Mouse (Mus musculus) neural tube, embryonic 14.5 days (tissue): ENCODE results near the gene Chd1. TPM values are rescaled to one million over a fixed set of nuclear protein-coding genes. Genes with fewer than 3 reads are reported as not detected.
A peak's percentile ranks its signal among the peaks of the same experiment; 100 is the strongest.

Source experiments
- ATAC-seq: fragments of 200-750 bp; cut with Nextera tagmentation; 2 replicates; pipeline ENCODE4 v1.8.0; 2017; ENCODE audit warnings: low read depth, mild to moderate bottlenecking, moderate TSS enrichment, moderate library complexity
- H3K27ac ChIP-seq: fragments of 300-500 bp; sonication (generic); 2 replicates; pipeline ENCODE4 v1.5.1; 2014; ENCODE audit warnings: low read depth, mild to moderate bottlenecking, control low read depth, low read length, moderate library complexity, mixed read lengths
- H3K27me3 ChIP-seq: fragments of 300-500 bp; sonication (generic); 2 replicates; pipeline ENCODE4 v1.6.1; 2014; ENCODE audit warnings: low read length; ENCODE audit not compliant: control insufficient read depth, insufficient read depth
- H3K36me3 ChIP-seq: fragments of 300-500 bp; sonication (generic); 2 replicates; pipeline ENCODE4 v1.6.1; 2014; ENCODE audit warnings: low read length, mixed read lengths; ENCODE audit not compliant: control insufficient read depth, insufficient read depth
- H3K4me1 ChIP-seq: fragments of 300-500 bp; sonication (generic); 2 replicates; pipeline ENCODE4 v1.6.1; 2014; ENCODE audit warnings: low read length; ENCODE audit not compliant: control insufficient read depth, insufficient read depth
- H3K4me2 ChIP-seq: fragments of 300-500 bp; sonication (generic); 2 replicates; pipeline ENCODE4 v1.6.1; 2014; ENCODE audit warnings: mild to moderate bottlenecking, low read depth, low read length, control low read depth
- H3K4me3 ChIP-seq: fragments of 300-500 bp; sonication (generic); 2 replicates; pipeline ENCODE4 v1.5.1; 2014; ENCODE audit warnings: low read depth, low read length, control low read depth, mixed read lengths
- H3K9ac ChIP-seq: fragments of 300-500 bp; sonication (generic); replicated peaks from 2 replicates; pipeline ENCODE4 v1.6.1; 2014; ENCODE audit warnings: low read depth, mild to moderate bottlenecking, control low read depth, low read length, mixed read lengths
- H3K9me3 ChIP-seq: fragments of 300-500 bp; sonication (generic); 2 replicates; pipeline ENCODE4 v1.6.1; 2016; ENCODE audit warnings: low read length; ENCODE audit not compliant: control insufficient read depth
- WGBS: fragments of 180-500 bp; shearing (Covaris S2); extraction: QIAGEN DNeasy Blood & Tissue Kit; methylation state at CpG from one replicate; pipeline ENCODE4 v1.1.7; 2014; 5-methylcytosine and 5-hydroxymethylcytosine counted together
- polyA plus RNA-seq: library from polyadenylated mRNA; unstranded; fragments of >200 nt; fragmentation: Nextera tagmentation; extraction: Ambion mirVana; gene quantifications from 2 replicates; pipeline ENCODE4 v1.2.1, GENCODE M21; 2014

The Chd1 gene
- polyA plus RNA-seq, 1 experiment from 2014 or later, result 24.1 TPM

DNA sequence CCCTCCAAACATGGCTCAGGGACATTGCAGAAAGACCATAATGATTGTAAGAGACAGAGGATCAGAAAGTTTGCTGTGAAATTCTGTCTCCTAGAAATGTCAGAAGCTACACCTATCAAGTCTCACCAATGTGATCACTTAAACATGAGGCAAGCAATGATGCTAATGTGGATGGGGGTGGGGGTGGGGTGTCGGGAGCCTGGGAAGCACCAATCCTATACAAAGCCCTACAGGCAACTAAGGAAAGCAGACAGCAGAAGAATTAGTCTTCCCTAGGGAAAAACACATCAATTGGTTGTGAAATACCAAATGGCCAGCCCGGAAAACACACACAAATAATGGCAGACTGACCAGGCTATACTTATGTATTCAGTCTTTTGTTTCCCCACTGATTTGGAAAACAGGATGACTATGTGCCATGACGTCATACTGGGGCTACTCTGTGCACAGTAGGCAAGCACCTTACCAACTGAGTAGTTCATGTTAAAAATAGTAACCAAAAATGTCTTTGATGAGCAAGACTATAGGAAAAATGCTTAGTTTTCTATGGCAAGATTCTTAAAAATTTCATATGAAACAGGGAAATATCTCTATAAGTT lies 94.5 kb downstream of the Chd1 start:
- Histone ChIP-seq H3K4me2 (no peak overlapping the region), H3K27ac (no peak overlapping the region), H3K9ac (no peak overlapping the region), H3K4me3 (no peak overlapping the region), H3K36me3 (no peaks in the 10 kb centered on the region), H3K27me3 (no peaks in the 10 kb centered on the region), H3K4me1 (no peaks in the 10 kb centered on the region), H3K9me3 (no peaks in the 10 kb centered on the region)
- no peak for ATAC-seq
- 22% methylated on average over 3 of the region's 3 CpGs for WGBS

DNA sequence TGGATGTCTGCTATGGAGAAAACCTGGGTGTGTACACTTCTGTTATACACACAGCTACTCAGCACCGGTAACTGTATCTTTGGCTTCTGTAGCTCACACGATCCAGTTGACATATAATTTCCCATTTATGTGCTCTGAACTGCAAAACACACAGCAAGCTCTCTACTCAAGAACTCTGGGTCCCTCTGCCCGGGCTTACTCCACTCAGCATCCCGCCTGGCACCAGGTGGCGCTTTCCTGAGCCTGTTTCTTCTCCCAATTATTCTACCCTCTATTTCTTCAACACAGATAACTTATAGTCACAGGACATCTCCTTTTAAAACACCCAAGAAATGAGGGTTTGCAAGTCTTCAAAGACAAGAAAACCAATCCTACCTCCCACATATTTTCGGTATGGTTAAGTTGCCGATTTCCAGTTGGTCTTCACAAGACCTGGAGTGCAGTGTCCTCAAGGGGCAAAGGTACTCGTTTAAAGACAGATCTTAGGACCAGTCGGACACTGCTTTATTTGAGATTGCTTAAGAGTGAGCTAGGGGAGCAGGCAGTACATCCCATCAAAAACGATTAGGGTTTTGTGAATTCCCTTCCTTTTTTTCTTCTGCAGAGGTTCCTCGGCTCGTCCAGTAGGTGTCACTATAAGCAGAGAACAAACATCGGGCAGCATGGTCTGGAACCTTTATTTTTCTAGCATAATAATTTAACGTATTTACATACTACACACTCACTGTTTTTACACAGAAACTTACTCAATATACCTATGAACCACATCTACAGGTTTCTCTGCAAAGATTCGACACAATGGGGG lies 99.4 kb downstream of the Chd1 start:
- no peak overlapping the region for H3K4me3 ChIP-seq
- peaks cover 12% of the 10 kb centered on the region for H3K4me1 ChIP-seq
- H3K27me3 ChIP-seq, result no peaks in the 10 kb centered on the region
- H3K9ac ChIP-seq, result no peak overlapping the region
- no peaks in the 10 kb centered on the region for H3K9me3 ChIP-seq
- WGBS, result 53% methylated on average over 15 of the region's 15 CpGs
- no peak overlapping the region for H3K27ac ChIP-seq
- peaks cover 16% of the 10 kb centered on the region; the same call in 1 of the 2 replicates for H3K36me3 ChIP-seq
- ATAC-seq, result peak; percentile 54
- no peak overlapping the region for H3K4me2 ChIP-seq

DNA sequence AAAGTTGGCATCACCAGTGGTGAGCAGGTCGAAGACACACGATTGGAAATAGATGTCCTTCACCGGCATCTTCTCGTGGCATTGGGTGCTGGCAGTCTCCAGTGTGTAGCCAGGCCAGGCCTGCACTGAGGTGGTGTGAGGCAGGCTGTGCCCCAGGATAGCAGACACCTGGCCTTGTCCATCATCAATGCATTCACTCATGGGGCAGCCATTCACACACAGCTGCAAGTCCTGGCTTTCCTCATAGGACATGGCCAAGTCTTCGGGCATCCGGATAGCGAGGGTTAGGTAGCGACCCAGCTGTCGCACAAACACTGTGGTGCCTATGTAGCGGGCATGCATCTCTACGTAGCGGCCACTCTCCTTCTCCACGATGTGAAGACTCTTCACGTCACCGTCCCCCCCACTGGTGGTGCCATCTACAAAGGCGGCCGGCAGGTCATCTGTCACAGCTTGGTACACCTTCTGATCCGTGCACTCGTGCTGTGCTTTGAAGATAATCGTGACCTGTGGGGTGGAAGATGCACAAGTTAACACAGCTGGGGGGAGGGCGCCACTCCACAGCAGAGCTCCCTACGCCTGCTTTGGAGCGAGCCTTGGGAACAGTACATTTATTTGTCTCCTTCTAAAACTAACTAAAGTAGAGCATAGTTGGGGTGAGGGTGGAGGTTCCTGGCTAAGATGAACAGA lies 102.7 kb downstream of the Chd1 start:
- 86% methylated on average over 23 of the region's 23 CpGs for WGBS
- no peak for ATAC-seq

GRCm38 (mm10) chr17:15808015-15808414 lies 103.2 kb downstream of the Chd1 start:
- H3K36me3 ChIP-seq, result peaks cover 16% of the 10 kb centered on the region; the same call in 1 of the 2 replicates

More for the DNA sequence above, 102.7 kb downstream of the Chd1 start:
- Histone ChIP-seq H3K27ac (no peak overlapping the region), H3K4me3 (no peak overlapping the region), H3K27me3 (no peaks in the 10 kb centered on the region), H3K9ac (no peak overlapping the region), H3K4me1 (peaks cover 36% of the 10 kb centered on the region), H3K4me2 (no peak overlapping the region), H3K36me3 (peaks cover 16% of the 10 kb centered on the region; the same call in 1 of the 2 replicates), H3K9me3 (no peaks in the 10 kb centered on the region)

DNA sequence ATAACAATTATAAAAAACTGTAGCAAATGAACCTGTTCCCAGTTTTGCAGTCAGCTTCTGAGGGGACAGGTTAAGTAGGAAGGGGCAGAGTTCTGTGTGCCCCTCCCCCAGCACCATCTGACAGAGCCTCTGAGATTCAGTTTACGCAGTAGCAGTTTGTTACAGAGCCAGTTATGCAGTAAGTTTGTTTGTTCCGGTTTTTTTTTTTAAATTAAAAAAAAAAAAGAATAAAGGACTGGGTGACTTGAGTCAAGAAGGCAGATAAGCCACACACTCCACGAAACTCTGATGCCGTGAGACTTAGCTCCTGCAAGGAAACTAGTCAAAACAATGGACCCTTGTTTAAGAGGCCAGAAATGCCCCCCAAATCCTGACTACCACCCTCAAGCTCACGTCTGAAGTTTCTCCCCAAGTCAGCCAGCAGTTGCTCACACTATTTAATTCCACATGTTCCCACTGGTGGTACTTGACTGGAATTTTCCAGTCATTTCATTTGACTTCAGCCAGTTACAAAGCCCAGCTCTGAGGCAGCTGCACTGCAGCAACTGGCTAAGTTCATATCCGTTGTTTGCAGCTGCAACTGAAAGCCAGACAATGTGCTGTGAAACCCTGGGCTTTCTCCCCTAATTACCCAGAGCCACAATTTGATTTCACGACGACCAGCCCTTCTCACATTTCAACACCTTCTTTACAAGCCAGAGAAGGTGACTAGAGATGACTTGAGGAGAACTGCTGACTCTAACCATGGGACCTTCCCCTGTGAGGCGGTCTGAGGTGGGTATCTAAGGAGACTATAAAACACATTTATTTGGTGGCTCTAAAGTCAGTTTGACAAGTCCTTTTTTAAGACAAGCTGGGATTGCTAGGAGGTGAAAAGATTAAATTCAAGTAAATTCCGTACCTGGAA lies 104.0 kb downstream of the Chd1 start:
- no peak overlapping the region for H3K9ac ChIP-seq
- no peak overlapping the region for H3K4me3 ChIP-seq
- no peaks in the 10 kb centered on the region for H3K27me3 ChIP-seq
- peaks cover 38% of the 10 kb centered on the region for H3K4me1 ChIP-seq
- WGBS, result 19% methylated on average over 10 of the region's 10 CpGs
- no peaks in the 10 kb centered on the region for H3K9me3 ChIP-seq
- H3K36me3 ChIP-seq, result peaks cover 16% of the 10 kb centered on the region; the same call in 1 of the 2 replicates
- no peak overlapping the region for H3K4me2 ChIP-seq
- H3K27ac ChIP-seq, result no peak overlapping the region
- no peak for ATAC-seq

More at GRCm38 (mm10) chr17:15808015-15808414, 103.2 kb downstream of the Chd1 start:
- Histone ChIP-seq H3K27ac (no peak overlapping the region), H3K27me3 (no peaks in the 10 kb centered on the region), H3K4me2 (no peak overlapping the region), H3K4me3 (no peak overlapping the region), H3K9ac (no peak overlapping the region), H3K9me3 (no peaks in the 10 kb centered on the region), H3K4me1 (peaks cover 36% of the 10 kb centered on the region)
- WGBS, result 47% methylated on average over 4 of the region's 4 CpGs
- ATAC-seq, result no peak

DNA sequence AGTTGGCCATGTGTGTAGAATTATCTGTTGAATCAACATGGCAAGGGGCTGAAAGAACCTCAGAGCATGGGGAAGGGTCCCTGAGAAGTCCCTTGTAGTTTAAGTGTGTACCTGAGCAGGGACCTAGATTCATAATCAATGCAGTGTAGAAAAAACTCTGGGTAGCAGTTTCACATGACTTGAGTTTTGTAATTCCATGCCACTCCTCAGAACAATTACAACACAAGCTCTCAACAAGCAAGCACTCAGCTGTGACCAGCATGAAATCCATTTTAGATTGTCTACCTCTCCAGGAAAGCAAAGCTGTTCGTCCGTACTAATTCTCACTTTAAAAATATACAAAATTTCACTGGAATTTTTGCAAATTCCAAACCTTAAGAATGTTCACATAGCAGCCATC lies 105.2 kb downstream of the Chd1 start:
- no peak overlapping the region for H3K4me2 ChIP-seq
- H3K36me3 ChIP-seq, result peaks cover 16% of the 10 kb centered on the region; the same call in 1 of the 2 replicates
- 62% methylated on average over 2 of the region's 2 CpGs for WGBS
- H3K9ac ChIP-seq, result no peak overlapping the region
- no peak overlapping the region for H3K27ac ChIP-seq
- H3K27me3 ChIP-seq, result no peaks in the 10 kb centered on the region
- peaks cover 50% of the 10 kb centered on the region for H3K4me1 ChIP-seq
- ATAC-seq, result no peak
- no peak overlapping the region for H3K4me3 ChIP-seq
- no peaks in the 10 kb centered on the region for H3K9me3 ChIP-seq

- 72% methylated on average over 13 of the region's 13 CpGs for WGBS
Measured at GRCm38 (mm10) chr17:15812136-15812778, 107.5 kb downstream of the Chd1 start.

DNA sequence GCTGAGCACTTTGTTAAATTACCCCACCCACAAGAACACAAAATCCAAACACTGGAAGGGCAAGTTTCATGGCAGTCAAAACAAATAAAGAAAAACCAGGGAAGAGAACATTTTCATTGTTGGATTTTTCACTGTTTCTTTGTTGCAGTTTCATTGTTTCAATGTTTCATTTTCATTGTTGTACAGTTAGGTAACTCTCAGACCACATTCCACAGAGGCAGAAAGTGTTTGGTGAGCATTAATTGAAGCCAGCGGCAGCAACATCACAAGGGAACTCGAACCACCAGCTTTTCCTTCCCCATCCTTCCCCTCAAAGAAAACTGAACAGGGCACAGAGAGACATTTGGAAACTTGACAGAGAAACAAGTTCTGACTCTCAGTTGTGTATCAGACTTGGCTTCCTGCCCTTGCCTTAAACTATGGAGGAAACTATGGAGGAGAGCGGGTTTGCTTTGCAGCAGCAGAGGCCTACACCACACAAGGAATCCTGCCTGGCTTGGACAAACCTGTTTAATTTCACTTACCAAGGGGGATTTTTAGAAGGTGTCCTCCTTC lies 109.0 kb downstream of the Chd1 start:
- 67% methylated on average over 3 of the region's 3 CpGs for WGBS

More at GRCm38 (mm10) chr17:15812136-15812778, 107.5 kb downstream of the Chd1 start:
- no peaks in the 10 kb centered on the region for H3K9me3 ChIP-seq
- H3K36me3 ChIP-seq, result peaks cover 3% of the 10 kb centered on the region
- no peak overlapping the region for H3K4me2 ChIP-seq
- no peak overlapping the region for H3K27ac ChIP-seq
- H3K27me3 ChIP-seq, result no peaks in the 10 kb centered on the region
- peaks cover 58% of the 10 kb centered on the region for H3K4me1 ChIP-seq
- H3K9ac ChIP-seq, result no peak overlapping the region
- ATAC-seq, result no peak
- no peak overlapping the region for H3K4me3 ChIP-seq

More for the DNA sequence above, 109.0 kb downstream of the Chd1 start:
- H3K4me3 ChIP-seq, result no peak overlapping the region
- no peak overlapping the region for H3K9ac ChIP-seq
- H3K27me3 ChIP-seq, result no peaks in the 10 kb centered on the region
- no peak for ATAC-seq
- no peak overlapping the region for H3K4me2 ChIP-seq
- no peaks in the 10 kb centered on the region; the same call in 1 of the 2 replicates for H3K36me3 ChIP-seq
- H3K4me1 ChIP-seq, result peaks cover 59% of the 10 kb centered on the region
- no peak overlapping the region; the same call in none of the 2 replicates for H3K27ac ChIP-seq
- no peaks in the 10 kb centered on the region for H3K9me3 ChIP-seq
